Mouse (Mus musculus) spleen, adult 2 months (tissue): Measurements from ENCODE around the gene Ngef. TPM values are rescaled to one million over a fixed set of nuclear protein-coding genes. Genes with fewer than 3 reads are reported as not detected.

Source experiments
- DNase-seq, 2 experiments: peaks; one replicate each; pipeline versions ENCODE4 v3.0.0 to v3.0.0-alpha.2; 2012 to 2021; ENCODE audit warnings: low spot score in 2 of 2, low read depth in 1 of 2
- H3K27ac ChIP-seq: fragments of 200-500 bp; 2 replicates; pipeline ENCODE4 v1.5.1; 2012; ENCODE audit warnings: low read length, inconsistent platforms; ENCODE audit not compliant: insufficient read depth
- H3K27me3 ChIP-seq: fragments of 200-500 bp; 2 replicates; pipeline ENCODE4 v1.6.1; 2012; ENCODE audit warnings: mild to moderate bottlenecking, moderate library complexity, low read length, inconsistent platforms; ENCODE audit not compliant: control insufficient read depth, insufficient read depth
- H3K36me3 ChIP-seq: fragments of 200-500 bp; 2 replicates; pipeline ENCODE4 v1.6.1; 2012; ENCODE audit warnings: mild to moderate bottlenecking, low read length, inconsistent platforms; ENCODE audit not compliant: control insufficient read depth, insufficient read depth
- H3K4me1 ChIP-seq: fragments of 200-500 bp; 2 replicates; pipeline ENCODE4 v1.6.1; 2011; ENCODE audit warnings: inconsistent platforms; ENCODE audit not compliant: control insufficient read depth, insufficient read depth, insufficient read length
- H3K4me3 ChIP-seq: fragments of 200-500 bp; 2 replicates; pipeline ENCODE4 v1.5.1; 2011; ENCODE audit warnings: mild to moderate bottlenecking, inconsistent platforms; ENCODE audit not compliant: insufficient read depth, insufficient read length; ENCODE audit errors: extremely low read depth
- CTCF ChIP-seq: fragments of 200-500 bp; IDR thresholded peaks from 2 replicates; pipeline ENCODE4 v1.5.1; 2011; ENCODE audit warnings: mild to moderate bottlenecking, inconsistent platforms; ENCODE audit not compliant: insufficient read depth, insufficient read length, insufficient replicate concordance; ENCODE audit errors: extremely low read depth
- POLR2A ChIP-seq: fragments of 200-500 bp; IDR thresholded peaks from 2 replicates; pipeline ENCODE4 v1.6.1; 2011; ENCODE audit warnings: low read depth, low read length, inconsistent platforms
- WGBS: fragments of 180-500 bp; shearing (Covaris S2); methylation state at CpG from one replicate; pipeline ENCODE4 v1.1.7; 2018; 5-methylcytosine and 5-hydroxymethylcytosine counted together
- polyA plus RNA-seq: library from polyadenylated mRNA; depleted of rRNA; stranded (reverse); fragments of >200 nt; gene quantifications from 2 replicates; pipeline ENCODE4 v1.2.3, GENCODE M21; 2012

The Ngef gene
- polyA plus RNA-seq, 1 experiment = 0.09 TPM

- Histone ChIP-seq H3K4me1 (peaks cover 3% of the 10 kb centered on the region; the same call in 1 of the 2 replicates), H3K36me3 (no peaks in the 10 kb centered on the region), H3K27me3 (peaks cover 15% of the 10 kb centered on the region), H3K27ac (no peak overlapping the region), H3K4me3 (no peak overlapping the region)
- TF ChIP-seq CTCF (no peak), POLR2A (no peak)
- whole genome bisulfite sequencing = 13% methylated on average over 5 of the region's 5 CpGs
- no peak for DNase-seq
These were observed 62.8 kb downstream of the Ngef start for GRCm38 (mm10) chr1:87510845-87511244.

- WGBS = 2% methylated on average over 53 of the region's 61 CpGs
- DNase-seq = no peak
These were observed 63.4 kb downstream of the Ngef start for GRCm38 (mm10) chr1:87510166-87510691.

DNA sequence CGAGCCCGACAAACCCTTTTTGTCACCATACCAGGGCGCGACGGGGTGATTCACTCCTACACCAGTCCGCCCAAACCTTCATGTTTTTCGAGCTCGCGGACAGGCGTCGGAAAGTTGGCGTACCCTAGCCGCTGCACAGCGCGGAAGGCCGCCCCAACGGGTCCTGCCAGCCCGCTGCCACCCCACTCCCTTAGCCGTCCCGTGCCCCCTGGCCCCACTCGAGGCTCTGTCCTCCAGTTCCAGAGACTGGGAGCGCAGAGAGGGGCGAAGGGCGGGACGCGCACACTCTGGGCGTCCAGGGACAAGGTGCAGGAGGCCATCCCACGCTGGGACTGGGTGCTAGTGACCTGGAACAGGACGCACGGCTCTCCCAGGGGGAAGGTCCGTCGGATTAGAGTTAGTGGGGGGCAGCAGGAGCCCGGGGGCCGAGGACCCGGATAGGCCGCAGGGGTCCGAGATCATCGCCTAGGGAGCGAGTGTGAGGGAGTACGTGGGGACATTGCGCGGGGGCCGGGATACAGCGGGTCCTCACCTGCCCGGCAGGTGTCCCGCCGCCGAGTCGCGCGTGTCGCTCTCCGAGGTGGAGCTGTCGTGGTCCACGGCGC, 64.0 kb downstream of the Ngef start, which contains the start of gene Neu2:
TSS of gene Neu2 (plus strand) at position 329 of the 605 bp plus-strand sequence.
- Histone ChIP-seq H3K4me1 (peaks cover 3% of the 10 kb centered on the region; the same call in 1 of the 2 replicates), H3K36me3 (no peaks in the 10 kb centered on the region), H3K4me3 (peak within 1 kb of the TSS; percentile 13; the same call in 1 of the 2 replicates), H3K27ac (no peak within 1 kb of the TSS), H3K27me3 (peaks cover 15% of the 10 kb centered on the region)
- 3% methylated on average over 56 of the region's 56 CpGs for WGBS
- no peak for DNase-seq
- TF ChIP-seq POLR2A = no peak
- TF ChIP-seq CTCF = no peak

More at GRCm38 (mm10) chr1:87510166-87510691, 63.4 kb downstream of the Ngef start:
- H3K4me3 ChIP-seq = peak overlapping the region; percentile 13; the same call in 1 of the 2 replicates
- no peak overlapping the region for H3K27ac ChIP-seq
- no peaks in the 10 kb centered on the region for H3K36me3 ChIP-seq
- peaks cover 3% of the 10 kb centered on the region; the same call in 1 of the 2 replicates for H3K4me1 ChIP-seq
- peaks cover 15% of the 10 kb centered on the region for H3K27me3 ChIP-seq
- TF ChIP-seq POLR2A (no peak), CTCF (no peak)

- 26% methylated on average over 26 of the region's 26 CpGs for WGBS
- Histone ChIP-seq H3K4me1 (peaks cover 3% of the 10 kb centered on the region; the same call in 1 of the 2 replicates), H3K27me3 (peaks cover 15% of the 10 kb centered on the region), H3K36me3 (no peaks in the 10 kb centered on the region), H3K4me3 (no peak overlapping the region), H3K27ac (no peak overlapping the region)
- DNase-seq = no peak
- no peak for TF ChIP-seq POLR2A
- no peak for TF ChIP-seq CTCF
These were observed 64.8 kb downstream of the Ngef start for GRCm38 (mm10) chr1:87508591-87509560.

- no peak overlapping the region for H3K4me3 ChIP-seq
- H3K36me3 ChIP-seq = no peaks in the 10 kb centered on the region
- H3K27ac ChIP-seq = no peak overlapping the region
- peaks cover 15% of the 10 kb centered on the region for H3K27me3 ChIP-seq
- no peak for DNase-seq
- TF ChIP-seq CTCF = no peak
- 73% methylated on average over 6 of the region's 6 CpGs for WGBS
- peaks cover 3% of the 10 kb centered on the region; the same call in 1 of the 2 replicates for H3K4me1 ChIP-seq
These were observed 65.8 kb downstream of the Ngef start for GRCm38 (mm10) chr1:87507857-87508256.

DNA sequence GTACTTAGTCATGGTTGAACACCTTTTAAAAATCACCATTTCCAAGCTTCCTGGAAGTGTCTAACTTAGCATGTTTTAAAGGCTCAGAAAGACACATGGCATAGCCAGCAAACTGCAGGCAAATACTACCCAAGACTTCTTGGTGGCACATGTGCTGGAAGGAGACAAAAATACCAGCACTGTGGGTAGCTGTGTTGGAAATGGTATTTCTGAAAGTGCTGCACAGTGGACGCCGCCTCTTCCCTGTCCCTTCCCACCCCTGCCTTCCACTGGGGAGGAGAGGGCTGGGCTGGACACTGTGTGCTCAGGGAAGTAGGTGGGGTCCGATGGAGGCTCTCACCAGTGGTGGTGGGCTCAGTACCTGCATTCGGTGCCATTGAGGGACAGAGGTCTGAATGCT, 68.1 kb downstream of the Ngef start:
- Histone ChIP-seq H3K27ac (no peak overlapping the region), H3K27me3 (peaks cover 14% of the 10 kb centered on the region), H3K4me1 (peaks cover 3% of the 10 kb centered on the region; the same call in 1 of the 2 replicates), H3K36me3 (no peaks in the 10 kb centered on the region), H3K4me3 (no peak overlapping the region)
- DNase-seq = no peak
- WGBS = 85% methylated on average over 4 of the region's 4 CpGs
- TF ChIP-seq CTCF (no peak), POLR2A (no peak)
